Mouse (Mus musculus): ENCODE measurements around the gene Ephb2. TPM values are rescaled to one million over a fixed set of nuclear protein-coding genes. Genes with fewer than 3 reads are reported as not detected.

Gene Ephb2
- polyA plus RNA-seq, 1 experiment = 15.1 TPM

GRCm38 (mm10) chr4:136599869-136600268, 235.9 kb downstream of the Ephb2 start:
- TF ChIP-seq POLR2A (IDR thresholded peaks at IDR 0.05; ENCODE audit: insufficient read depth, low read length) (no peak), CTCF (IDR thresholded peaks at IDR 0.05; ENCODE audit: low read depth, low read length) (no peak), EP300 (IDR thresholded peaks at IDR 0.05; ENCODE audit: insufficient read depth, low read depth, low read length) (no peak)
- Histone ChIP-seq H3K4me1 (ENCODE audit: control insufficient read depth, insufficient read depth, low read length) (no peaks in the 10 kb centered on the region), H3K27ac (ENCODE audit: insufficient read depth, low read length) (no peak overlapping the region), H3K36me3 (ENCODE audit: control insufficient read depth, insufficient read depth, low read length, poor library complexity, severe bottlenecking) (no peaks in the 10 kb centered on the region), H3K9me3 (replicated peaks; ENCODE audit: control insufficient read depth, insufficient read depth, low read length, poor library complexity, severe bottlenecking) (no peaks in the 10 kb centered on the region), H3K27me3 (ENCODE audit: control insufficient read depth, insufficient read depth, low read length, poor library complexity, severe bottlenecking) (no peaks in the 10 kb centered on the region), H3K4me3 (ENCODE audit: low read depth, low read length) (no peak overlapping the region), H3K9ac (ENCODE audit: low read depth, poor library complexity, severe bottlenecking) (no peak overlapping the region; the same call in 1 of the 2 replicates)

- Histone ChIP-seq H3K36me3 (ENCODE audit: control insufficient read depth, insufficient read depth, low read length, poor library complexity, severe bottlenecking) (no peaks in the 10 kb centered on the region; the same call in 1 of the 2 replicates), H3K27ac (ENCODE audit: insufficient read depth, low read length) (peak overlapping the region; percentile 88), H3K4me1 (ENCODE audit: control insufficient read depth, insufficient read depth, low read length) (peaks cover 1% of the 10 kb centered on the region), H3K4me3 (ENCODE audit: low read depth, low read length) (peak overlapping the region; percentile 32; the same call in 1 of the 2 replicates), H3K9ac (ENCODE audit: low read depth, poor library complexity, severe bottlenecking) (peak overlapping the region; percentile 25; the same call in 1 of the 2 replicates), H3K9me3 (replicated peaks; ENCODE audit: control insufficient read depth, insufficient read depth, low read length, poor library complexity, severe bottlenecking) (no peaks in the 10 kb centered on the region), H3K27me3 (ENCODE audit: control insufficient read depth, insufficient read depth, low read length, poor library complexity, severe bottlenecking) (no peaks in the 10 kb centered on the region)
- TF ChIP-seq POLR2A (IDR thresholded peaks at IDR 0.05; ENCODE audit: insufficient read depth, low read length) = no peak
Measured at GRCm38 (mm10) chr4:136598268-136598876, 237.4 kb downstream of the Ephb2 start.

Other genes starting within 250 kb of the Ephb2 start
- gene Kdm1a, start 233.3 kb downstream of the Ephb2 start, polyA plus RNA-seq (2011; ENCODE audit: insufficient read depth, insufficient read length, low read depth, missing spikeins) = 205 and 211 TPM in 2 replicates
- gene Tex46, start 225.6 kb downstream of the Ephb2 start, polyA plus RNA-seq (2011; ENCODE audit: insufficient read depth, insufficient read length, low read depth, missing spikeins) = not detected in 2 replicates
- gene Lactbl1, start 213.4 kb downstream of the Ephb2 start, polyA plus RNA-seq (2011; ENCODE audit: insufficient read depth, insufficient read length, low read depth, missing spikeins) = not detected in 2 replicates
- gene C1qb, start 50.2 kb upstream of the Ephb2 start, polyA plus RNA-seq (2011; ENCODE audit: insufficient read depth, insufficient read length, low read depth, missing spikeins) = not detected in 2 replicates
- not detected in 2 replicates for gene C1qc, start 57.1 kb upstream of the Ephb2 start, polyA plus RNA-seq (2011; ENCODE audit: insufficient read depth, insufficient read length, low read depth, missing spikeins)
- not detected in 2 replicates for gene C1qa, start 62.8 kb upstream of the Ephb2 start, polyA plus RNA-seq (2011; ENCODE audit: insufficient read depth, insufficient read length, low read depth, missing spikeins)
- 0.61 and 0.72 TPM in 2 replicates for gene Epha8, start 120.8 kb upstream of the Ephb2 start, polyA plus RNA-seq (2011; ENCODE audit: insufficient read depth, insufficient read length, low read depth, missing spikeins)
- 8.0 and 8.6 TPM in 2 replicates for gene Zbtb40, start 212.8 kb upstream of the Ephb2 start, polyA plus RNA-seq (2011; ENCODE audit: insufficient read depth, insufficient read length, low read depth, missing spikeins)